Mouse (Mus musculus) forebrain, embryonic 11.5 days (tissue): ENCODE results near the gene Dnm2. TPM values are rescaled to one million over a fixed set of nuclear protein-coding genes. Genes with fewer than 3 reads are reported as not detected.

Experiments
- ATAC-seq: fragments of 200-750 bp; cut with Nextera tagmentation; replicated peaks from 2 replicates; pipeline ENCODE4 v1.8.0; 2017; ENCODE audit warnings: moderate TSS enrichment; ENCODE audit not compliant: low FRiP score
- DNase-seq: peaks from one replicate; pipeline ENCODE4 v3.0.0-alpha.2; 2017; ENCODE audit warnings: low spot score
- H3K27ac ChIP-seq: fragments of 300-500 bp; sonication (generic); 2 replicates; pipeline ENCODE4 v1.5.1; 2014; ENCODE audit warnings: low read depth, low read length
- H3K27me3 ChIP-seq: fragments of 300-500 bp; sonication (generic); 2 replicates; pipeline ENCODE4 v1.6.1; 2014; ENCODE audit warnings: mild to moderate bottlenecking, low read length, mixed read lengths; ENCODE audit not compliant: control insufficient read depth, insufficient read depth
- H3K36me3 ChIP-seq: fragments of 300-500 bp; sonication (generic); 2 replicates; pipeline ENCODE4 v1.6.1; 2014; ENCODE audit warnings: mild to moderate bottlenecking, low read length, moderate library complexity, mixed read lengths; ENCODE audit not compliant: control insufficient read depth, insufficient read depth
- H3K4me1 ChIP-seq: fragments of 300-500 bp; sonication (generic); replicated peaks from 2 replicates; pipeline ENCODE4 v1.6.1; 2014; ENCODE audit warnings: low read length, mixed read lengths; ENCODE audit not compliant: control insufficient read depth, insufficient read depth
- H3K4me2 ChIP-seq: fragments of 300-500 bp; sonication (generic); 2 replicates; pipeline ENCODE4 v1.6.1; 2014; ENCODE audit warnings: low read depth, mild to moderate bottlenecking, low read length, moderate library complexity, mixed read lengths; ENCODE audit not compliant: severe bottlenecking
- H3K4me3 ChIP-seq: fragments of 300-500 bp; sonication (generic); 2 replicates; pipeline ENCODE4 v1.5.1; 2014; ENCODE audit warnings: low read depth, low read length
- H3K9ac ChIP-seq: fragments of 300-500 bp; sonication (generic); 2 replicates; pipeline ENCODE4 v1.6.1; 2014; ENCODE audit warnings: low read length
- H3K9me3 ChIP-seq: fragments of 300-500 bp; sonication (generic); 2 replicates; pipeline ENCODE4 v1.6.1; 2016; ENCODE audit warnings: low read length, mixed read lengths; ENCODE audit not compliant: control insufficient read depth
- WGBS: fragments of 180-500 bp; shearing (Covaris S2); extraction: QIAGEN DNeasy Blood & Tissue Kit; methylation state at CpG from one replicate; pipeline ENCODE4 v1.1.7; 2014; 5-methylcytosine and 5-hydroxymethylcytosine counted together
- polyA plus RNA-seq: library from polyadenylated mRNA; unstranded; fragments of >200 nt; fragmentation: Nextera tagmentation; extraction: Ambion mirVana; gene quantifications from 2 replicates; pipeline ENCODE4 v1.2.1, GENCODE M21; 2014

The Dnm2 gene
- polyA plus RNA-seq, 1 experiment from 2014 or later = 74.0 TPM

- Histone ChIP-seq H3K4me1 (peaks cover 5% of the 10 kb centered on the region; the same call in 1 of the 2 replicates), H3K9me3 (no peaks in the 10 kb centered on the region), H3K4me2 (no peak overlapping the region), H3K36me3 (no peaks in the 10 kb centered on the region), H3K9ac (no peak overlapping the region), H3K4me3 (no peak overlapping the region), H3K27me3 (no peaks in the 10 kb centered on the region), H3K27ac (no peak overlapping the region)
- no peak for ATAC-seq
- WGBS = 98% methylated on average over 2 of the region's 2 CpGs
- no peak for DNase-seq
These were observed 9.7 kb downstream of the Dnm2 start for GRCm38 (mm10) chr9:21434410-21434809.

GRCm38 (mm10) chr9:21435777-21436635 lies 11.3 kb downstream of the Dnm2 start:
- Histone ChIP-seq H3K27me3 (no peaks in the 10 kb centered on the region), H3K9me3 (no peaks in the 10 kb centered on the region), H3K27ac (no peak overlapping the region), H3K4me1 (0 out of 2 replicates have a peak, but pooled peaks cover 2% of the 10 kb centered on the region), H3K4me3 (no peak overlapping the region), H3K9ac (no peak overlapping the region), H3K36me3 (no peaks in the 10 kb centered on the region), H3K4me2 (no peak overlapping the region)
- 94% methylated on average over 7 of the region's 7 CpGs for WGBS
- ATAC-seq (no peak), DNase-seq (no peak)

GRCm38 (mm10) chr9:21437577-21437976 lies 12.9 kb downstream of the Dnm2 start:
- no peak for DNase-seq
- no peak for ATAC-seq
- H3K9ac ChIP-seq = no peak overlapping the region
- no peaks in the 10 kb centered on the region for H3K4me1 ChIP-seq
- no peak overlapping the region for H3K27ac ChIP-seq
- H3K36me3 ChIP-seq = no peaks in the 10 kb centered on the region
- H3K27me3 ChIP-seq = no peaks in the 10 kb centered on the region
- WGBS = 86% methylated on average over 6 of the region's 6 CpGs
- no peaks in the 10 kb centered on the region for H3K9me3 ChIP-seq
- H3K4me2 ChIP-seq = no peak overlapping the region
- no peak overlapping the region for H3K4me3 ChIP-seq

GRCm38 (mm10) chr9:21438219-21438618 lies 13.5 kb downstream of the Dnm2 start:
- Histone ChIP-seq H3K9ac (no peak overlapping the region), H3K4me2 (no peak overlapping the region), H3K4me1 (no peaks in the 10 kb centered on the region), H3K27me3 (no peaks in the 10 kb centered on the region), H3K36me3 (no peaks in the 10 kb centered on the region), H3K9me3 (no peaks in the 10 kb centered on the region), H3K4me3 (no peak overlapping the region), H3K27ac (no peak overlapping the region)
- ATAC-seq (no peak), DNase-seq (no peak)
- 71% methylated on average over 3 of the region's 3 CpGs for WGBS

- no peak overlapping the region for H3K9ac ChIP-seq
- no peaks in the 10 kb centered on the region for H3K9me3 ChIP-seq
- DNase-seq (no peak), ATAC-seq (no peak)
- no peaks in the 10 kb centered on the region for H3K27me3 ChIP-seq
- no peaks in the 10 kb centered on the region for H3K36me3 ChIP-seq
- H3K4me1 ChIP-seq = no peaks in the 10 kb centered on the region
- no peak overlapping the region for H3K27ac ChIP-seq
- no peak overlapping the region for H3K4me2 ChIP-seq
- 83% methylated on average over 3 of the region's 3 CpGs for WGBS
- no peak overlapping the region for H3K4me3 ChIP-seq
These were observed 14.7 kb downstream of the Dnm2 start for GRCm38 (mm10) chr9:21439456-21439855.

GRCm38 (mm10) chr9:21439914-21440313 lies 15.2 kb downstream of the Dnm2 start:
- H3K4me1 ChIP-seq = no peaks in the 10 kb centered on the region
- 94% methylated on average over 2 of the region's 2 CpGs for WGBS
- no peaks in the 10 kb centered on the region for H3K9me3 ChIP-seq
- no peaks in the 10 kb centered on the region for H3K27me3 ChIP-seq
- DNase-seq (no peak), ATAC-seq (no peak)
- no peak overlapping the region for H3K4me2 ChIP-seq
- no peaks in the 10 kb centered on the region for H3K36me3 ChIP-seq
- H3K27ac ChIP-seq = no peak overlapping the region
- no peak overlapping the region for H3K4me3 ChIP-seq
- no peak overlapping the region for H3K9ac ChIP-seq

- no peak for ATAC-seq
- H3K4me1 ChIP-seq = no peaks in the 10 kb centered on the region
- H3K27ac ChIP-seq = no peak overlapping the region
- no peak for DNase-seq
- no peak overlapping the region for H3K4me2 ChIP-seq
- no peak overlapping the region for H3K9ac ChIP-seq
- no peaks in the 10 kb centered on the region for H3K9me3 ChIP-seq
- H3K36me3 ChIP-seq = no peaks in the 10 kb centered on the region
- H3K27me3 ChIP-seq = no peaks in the 10 kb centered on the region
- H3K4me3 ChIP-seq = no peak overlapping the region
These were observed 15.7 kb downstream of the Dnm2 start for GRCm38 (mm10) chr9:21440387-21440786.

- Histone ChIP-seq H3K4me1 (no peaks in the 10 kb centered on the region), H3K9me3 (no peaks in the 10 kb centered on the region), H3K27me3 (no peaks in the 10 kb centered on the region), H3K27ac (no peak overlapping the region), H3K4me2 (no peak overlapping the region), H3K9ac (no peak overlapping the region), H3K4me3 (no peak overlapping the region), H3K36me3 (no peaks in the 10 kb centered on the region)
- 96% methylated on average over 8 of the region's 8 CpGs for WGBS
- DNase-seq = no peak
- no peak for ATAC-seq
These were observed 19.1 kb downstream of the Dnm2 start for GRCm38 (mm10) chr9:21443853-21444252.

GRCm38 (mm10) chr9:21444574-21444973 lies 19.9 kb downstream of the Dnm2 start:
- no peak for ATAC-seq

More at GRCm38 (mm10) chr9:21444574-21444973, 19.9 kb downstream of the Dnm2 start:
- Histone ChIP-seq H3K27ac (no peak overlapping the region), H3K9ac (no peak overlapping the region), H3K27me3 (no peaks in the 10 kb centered on the region), H3K9me3 (no peaks in the 10 kb centered on the region), H3K4me1 (no peaks in the 10 kb centered on the region), H3K4me3 (no peak overlapping the region), H3K4me2 (no peak overlapping the region), H3K36me3 (no peaks in the 10 kb centered on the region)
- WGBS = 94% methylated on average over 4 of the region's 4 CpGs
- DNase-seq = no peak
